Mouse (Mus musculus): ENCODE data around the gene Trim11. TPM values are rescaled to one million over a fixed set of nuclear protein-coding genes. Genes with fewer than 3 reads are reported as not detected.
"Not testable (repeated sequence)": the region's sequence is repeated elsewhere in the genome, so short reads cannot be mapped to it uniquely, and the experiment has no call there.

The Trim11 gene
- polyA plus RNA-seq, 1 experiment from 2014 or later, result 22.2 TPM

DNA sequence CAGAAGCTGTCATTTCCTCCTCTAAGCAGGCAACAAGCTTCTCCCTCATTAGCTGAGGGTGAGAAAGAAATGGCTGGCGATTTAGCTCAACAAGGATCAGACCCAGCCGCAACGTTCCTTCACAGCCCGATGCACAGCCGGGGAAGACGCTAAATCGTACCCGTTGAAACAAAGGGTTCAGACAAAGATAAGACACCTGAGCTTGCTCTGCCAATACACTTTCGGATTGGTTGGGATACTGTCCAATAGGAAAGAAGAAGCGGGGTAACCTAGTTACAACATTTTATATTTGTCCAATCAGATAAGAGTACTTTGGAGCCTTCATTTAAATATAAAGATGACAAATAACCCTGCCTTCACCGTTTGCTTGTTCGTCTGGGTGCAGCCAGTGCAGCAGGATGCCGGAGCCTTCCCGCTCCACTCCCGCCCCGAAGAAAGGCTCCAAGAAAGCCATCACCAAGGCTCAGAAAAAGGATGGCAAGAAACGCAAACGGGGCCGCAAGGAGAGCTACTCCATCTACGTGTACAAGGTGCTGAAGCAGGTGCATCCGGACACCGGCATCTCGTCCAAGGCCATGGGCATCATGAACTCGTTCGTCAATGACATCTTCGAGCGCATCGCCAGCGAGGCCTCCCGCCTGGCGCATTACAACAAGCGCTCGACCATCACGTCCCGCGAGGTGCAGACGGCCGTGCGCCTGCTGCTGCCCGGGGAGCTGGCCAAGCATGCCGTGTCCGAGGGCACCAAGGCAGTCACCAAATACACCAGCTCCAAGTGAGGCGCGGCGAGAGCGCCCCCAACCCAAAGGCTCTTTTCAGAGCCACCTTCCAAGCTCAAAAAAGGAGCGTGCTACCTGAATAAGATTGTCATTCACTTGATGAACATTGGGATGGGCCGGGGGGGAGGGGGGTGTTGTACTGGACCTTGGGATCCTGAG lies 29.1 kb upstream of the Trim11 start, which contains the start of gene Hist3h2ba:
Hist3h2ba (plus strand) TSS at position 379 of the 938 bp plus-strand sequence.
- H3K4me3 ChIP-seq (replicated peaks), result peak within 1 kb of the TSS; percentile 57
- H3K4me1 ChIP-seq, result peaks cover 40% of the 10 kb centered on the region
- no peaks in the 10 kb centered on the region for H3K27me3 ChIP-seq (replicated peaks)
- under 1% methylated on average over 48 of the region's 48 CpGs for WGBS
- no peaks in the 10 kb centered on the region for H3K9me3 ChIP-seq (replicated peaks)
- peak within 1 kb of the TSS; percentile 89 for H3K9ac ChIP-seq (replicated peaks)
- H3K27ac ChIP-seq (replicated peaks), result peak within 1 kb of the TSS; percentile 98
- peak within 1 kb of the TSS; percentile 63 for H3K4me2 ChIP-seq
- ATAC-seq (ENCODE audit: low FRiP score), result peak; percentile 91
- no peaks in the 10 kb centered on the region for H3K36me3 ChIP-seq

DNA sequence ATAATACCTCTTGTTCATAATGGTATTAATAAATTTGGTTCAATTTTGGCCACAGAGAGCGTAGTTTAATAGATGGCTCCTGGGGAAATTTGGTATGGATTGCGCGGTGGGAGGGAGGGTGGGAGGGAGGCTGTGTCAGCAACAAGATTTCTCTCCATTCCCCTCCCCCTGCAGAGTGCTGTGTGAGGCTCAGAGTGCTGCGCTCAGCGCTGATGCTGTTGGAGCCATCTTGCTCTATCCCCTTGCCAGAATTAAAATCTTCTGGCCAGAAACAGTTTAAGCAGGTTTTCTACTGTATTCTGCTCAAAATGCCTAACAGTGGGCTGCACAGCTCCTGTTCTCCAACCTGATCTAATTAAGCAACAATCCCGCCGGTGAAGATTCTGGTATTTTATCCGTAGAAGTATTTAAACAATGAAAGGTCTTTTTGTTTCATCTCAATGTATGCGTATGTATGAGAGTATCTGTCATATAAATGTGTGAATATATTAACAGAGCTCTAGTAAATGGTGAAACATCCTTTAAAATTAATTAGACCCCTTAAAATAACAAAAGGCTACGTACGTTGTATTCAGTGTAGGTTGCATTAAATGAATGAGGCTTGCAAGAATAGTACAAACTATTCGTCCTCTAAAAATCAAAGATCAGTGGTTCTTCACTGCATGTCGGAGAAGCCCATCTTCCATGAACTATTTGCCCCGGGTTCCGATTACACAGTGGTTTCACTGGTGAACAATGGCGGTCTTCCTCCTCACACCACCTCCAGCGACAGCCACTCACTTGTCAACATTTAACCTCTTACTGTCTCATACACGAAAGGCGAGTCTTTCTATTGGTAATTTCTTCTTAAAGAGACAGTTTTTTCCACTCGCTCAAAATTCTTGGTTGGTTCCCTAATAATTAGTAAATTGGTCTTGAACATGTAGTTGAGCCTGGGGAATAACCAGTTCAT lies 28.1 kb upstream of the Trim11 start:
- 1% methylated on average over 20 of the region's 20 CpGs for WGBS
- peak; percentile 62 for ATAC-seq (ENCODE audit: low FRiP score)
- Histone ChIP-seq H3K4me1 (peaks cover 35% of the 10 kb centered on the region), H3K36me3 (no peaks in the 10 kb centered on the region), H3K9me3 (replicated peaks) (no peaks in the 10 kb centered on the region), H3K9ac (replicated peaks) (peak overlapping the region; percentile 89), H3K4me2 (peak overlapping the region; percentile 63), H3K27me3 (replicated peaks) (no peaks in the 10 kb centered on the region), H3K27ac (replicated peaks) (peak overlapping the region; percentile 98), H3K4me3 (replicated peaks) (peak overlapping the region; percentile 57)

DNA sequence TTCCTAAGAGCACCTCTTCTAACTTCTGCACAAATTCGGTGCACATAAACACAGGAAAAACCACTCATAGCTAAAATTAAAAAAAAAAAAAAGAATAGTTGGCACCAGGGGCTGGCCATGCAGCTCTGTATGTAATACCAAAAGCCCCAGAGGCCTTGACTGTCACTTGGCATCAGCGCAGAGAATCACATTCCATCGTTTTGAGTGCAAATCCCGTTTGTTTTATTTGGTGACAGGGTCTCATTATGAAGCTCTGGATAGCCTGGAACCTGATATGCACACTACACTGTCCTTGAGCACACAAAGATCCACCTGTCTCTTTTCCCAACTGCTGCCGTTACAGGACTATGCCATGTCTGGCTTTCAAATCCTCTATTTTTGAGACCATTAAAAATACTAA lies 26.7 kb upstream of the Trim11 start:
- WGBS, result 50% methylated on average over 5 of the region's 5 CpGs
- Histone ChIP-seq H3K4me1 (peaks cover 37% of the 10 kb centered on the region), H3K9me3 (replicated peaks) (no peaks in the 10 kb centered on the region), H3K4me2 (peak overlapping the region; percentile 63), H3K36me3 (no peaks in the 10 kb centered on the region), H3K27me3 (replicated peaks) (no peaks in the 10 kb centered on the region), H3K9ac (replicated peaks) (peak overlapping the region; percentile 89), H3K4me3 (replicated peaks) (0 out of 2 replicates have a peak overlapping the region, but pooled peaks have one; percentile 57), H3K27ac (replicated peaks) (peak overlapping the region; percentile 98)
- no peak for ATAC-seq (ENCODE audit: low FRiP score)

DNA sequence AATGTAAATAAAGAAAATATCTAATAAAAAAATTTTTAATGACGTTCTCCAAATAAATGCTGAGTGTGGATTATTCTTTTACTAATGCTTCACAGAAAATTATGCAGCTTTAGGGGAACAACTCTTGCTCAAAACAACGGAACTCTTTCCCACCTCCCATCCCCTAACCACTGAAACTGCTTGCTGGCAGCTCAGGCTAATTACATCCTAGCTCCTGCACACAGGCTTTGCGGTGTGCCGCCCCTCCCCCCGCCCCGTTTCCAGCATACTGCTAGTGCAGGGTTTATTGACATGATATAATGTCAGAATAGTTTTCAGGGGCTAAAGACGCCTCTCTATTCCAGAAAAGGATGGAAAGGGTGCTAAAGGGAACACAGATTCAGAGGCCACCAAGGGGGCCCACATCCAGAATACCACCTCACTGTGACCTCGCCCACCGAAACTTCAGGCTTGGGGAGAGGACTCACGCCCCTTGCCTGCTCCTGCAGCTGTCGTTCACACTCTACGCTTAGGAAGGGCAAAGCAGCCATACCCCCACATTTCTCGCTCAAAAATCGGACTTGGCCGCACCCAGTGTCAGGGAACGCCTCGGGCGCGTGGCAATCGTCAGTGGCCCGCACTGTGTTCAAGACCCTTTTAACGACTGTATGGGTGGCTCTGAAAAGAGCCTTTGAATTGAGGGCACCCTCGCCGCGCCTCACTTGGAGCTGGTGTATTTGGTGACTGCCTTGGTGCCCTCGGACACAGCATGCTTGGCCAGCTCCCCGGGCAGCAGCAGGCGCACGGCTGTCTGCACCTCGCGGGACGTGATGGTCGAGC lies 24.3 kb upstream of the Trim11 start:
- no peaks in the 10 kb centered on the region for H3K27me3 ChIP-seq (replicated peaks)
- H3K27ac ChIP-seq (replicated peaks), result peak overlapping the region; percentile 99
- ATAC-seq (ENCODE audit: low FRiP score), result peak; percentile 29
- H3K36me3 ChIP-seq, result no peaks in the 10 kb centered on the region
- peaks cover 48% of the 10 kb centered on the region for H3K4me1 ChIP-seq
- peak overlapping the region; percentile 79 for H3K9ac ChIP-seq (replicated peaks)
- WGBS, result under 1% methylated on average over 33 of the region's 33 CpGs
- H3K4me3 ChIP-seq (replicated peaks), result peak overlapping the region; percentile 75
- H3K4me2 ChIP-seq, result peak overlapping the region; percentile 87
- H3K9me3 ChIP-seq (replicated peaks), result no peaks in the 10 kb centered on the region

DNA sequence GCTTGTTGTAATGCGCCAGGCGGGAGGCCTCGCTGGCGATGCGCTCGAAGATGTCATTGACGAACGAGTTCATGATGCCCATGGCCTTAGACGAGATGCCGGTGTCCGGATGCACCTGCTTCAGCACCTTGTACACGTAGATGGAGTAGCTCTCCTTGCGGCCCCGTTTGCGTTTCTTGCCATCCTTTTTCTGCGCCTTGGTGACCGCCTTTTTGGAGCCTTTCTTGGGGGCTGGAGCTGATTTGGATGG lies 23.8 kb upstream of the Trim11 start:
- not testable (repeated sequence) for H3K27me3 ChIP-seq (replicated peaks); H3K9me3 ChIP-seq (replicated peaks); H3K36me3 ChIP-seq; ATAC-seq (ENCODE audit: low FRiP score)
- Histone ChIP-seq H3K9ac (replicated peaks) (peak overlapping the region; percentile 79), H3K4me3 (replicated peaks) (peak overlapping the region; percentile 75), H3K4me2 (peak overlapping the region; percentile 87), H3K27ac (replicated peaks) (peak overlapping the region; percentile 99), H3K4me1 (peaks cover 52% of the 10 kb centered on the region)
- WGBS, result 0% methylated on average over 17 of the region's 17 CpGs

- WGBS, result under 1% methylated on average over 49 of the region's 49 CpGs
- H3K9me3 ChIP-seq (replicated peaks), result no peaks in the 10 kb centered on the region
These were observed 23.3 kb upstream of the Trim11 start, which contains the start of the genes Hist3h2a and Trim17 for GRCm38 (mm10) chr11:58954420-58955142. Hist3h2a (plus strand) TSS chr11:58954685. Trim17 (plus strand) TSS chr11:58954685.

GRCm38 (mm10) chr11:58955143-58955867 lies 22.6 kb upstream of the Trim11 start:
- H3K9me3 ChIP-seq (replicated peaks), result no peaks in the 10 kb centered on the region
- ATAC-seq (ENCODE audit: low FRiP score), result no peak; the same call in none of the 2 replicates
- H3K4me1 ChIP-seq, result peaks cover 65% of the 10 kb centered on the region

More at GRCm38 (mm10) chr11:58954420-58955142, 23.3 kb upstream of the Trim11 start, which contains the start of the genes Hist3h2a and Trim17:
- peak; percentile 92 for ATAC-seq (ENCODE audit: low FRiP score)
- Histone ChIP-seq H3K4me3 (replicated peaks) (peak within 1 kb of the TSS; percentile 75), H3K36me3 (no peaks in the 10 kb centered on the region), H3K9ac (replicated peaks) (peak within 1 kb of the TSS; percentile 94), H3K27me3 (replicated peaks) (no peaks in the 10 kb centered on the region), H3K27ac (replicated peaks) (peak within 1 kb of the TSS; percentile 99), H3K4me2 (peak within 1 kb of the TSS; percentile 87), H3K4me1 (peaks cover 57% of the 10 kb centered on the region)

GRCm38 (mm10) chr11:58955868-58956257 lies 22.0 kb upstream of the Trim11 start:
- Histone ChIP-seq H3K4me1 (peaks cover 63% of the 10 kb centered on the region), H3K27me3 (replicated peaks) (no peaks in the 10 kb centered on the region), H3K4me3 (replicated peaks) (peak overlapping the region; percentile 75), H3K36me3 (no peaks in the 10 kb centered on the region), H3K27ac (replicated peaks) (peak overlapping the region; percentile 99), H3K9me3 (replicated peaks) (no peaks in the 10 kb centered on the region), H3K4me2 (peak overlapping the region; percentile 87), H3K9ac (replicated peaks) (peak overlapping the region; percentile 94)
- WGBS, result 15% methylated on average over 8 of the region's 8 CpGs
- ATAC-seq (ENCODE audit: low FRiP score), result no peak

More at GRCm38 (mm10) chr11:58955143-58955867, 22.6 kb upstream of the Trim11 start:
- Histone ChIP-seq H3K4me3 (replicated peaks) (peak overlapping the region; percentile 75), H3K4me2 (peak overlapping the region; percentile 87), H3K27ac (replicated peaks) (peak overlapping the region; percentile 99), H3K36me3 (no peaks in the 10 kb centered on the region), H3K27me3 (replicated peaks) (no peaks in the 10 kb centered on the region), H3K9ac (replicated peaks) (peak overlapping the region; percentile 94)
- under 1% methylated on average over 20 of the region's 20 CpGs for WGBS

DNA sequence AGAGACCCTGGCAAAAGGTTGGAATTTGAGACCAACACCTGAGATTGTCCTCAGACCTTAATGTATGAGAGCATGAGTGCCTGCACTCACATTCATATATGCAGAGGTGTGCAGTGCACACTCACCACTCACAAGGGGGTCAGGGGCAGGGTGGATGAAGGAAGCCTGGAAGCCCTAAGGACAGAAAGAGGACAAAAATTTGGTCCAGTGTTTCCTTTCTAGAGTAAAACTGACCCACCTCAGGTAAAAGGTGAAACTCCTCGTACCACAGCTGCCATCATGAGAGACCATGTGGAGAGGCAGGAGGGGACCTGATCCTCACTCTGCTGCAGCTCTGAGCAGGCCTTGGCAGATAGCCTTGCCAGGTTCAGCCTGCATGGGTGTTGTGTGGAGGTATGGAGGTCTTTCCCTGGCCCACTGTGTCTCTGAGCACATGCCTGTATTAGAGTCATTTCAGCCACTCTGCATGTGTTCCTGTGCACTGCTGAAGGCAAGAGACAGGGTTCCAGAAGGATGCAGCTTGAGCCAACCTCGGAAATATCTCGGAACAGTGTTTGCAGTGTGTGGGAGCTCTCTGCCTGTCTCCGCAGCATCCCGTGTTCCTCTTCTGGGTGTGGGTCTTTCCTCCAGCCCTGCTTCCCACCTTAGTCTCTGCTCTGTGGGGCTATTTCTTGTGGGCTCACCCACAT lies 20.5 kb upstream of the Trim11 start:
- Histone ChIP-seq H3K9ac (replicated peaks) (peak overlapping the region; percentile 94), H3K4me2 (peak overlapping the region; percentile 87), H3K36me3 (no peaks in the 10 kb centered on the region), H3K9me3 (replicated peaks) (no peaks in the 10 kb centered on the region), H3K4me1 (peaks cover 48% of the 10 kb centered on the region), H3K27me3 (replicated peaks) (no peaks in the 10 kb centered on the region), H3K27ac (replicated peaks) (0 out of 2 replicates have a peak overlapping the region, but pooled peaks have one; percentile 28), H3K4me3 (replicated peaks) (peak overlapping the region; percentile 75)
- 82% methylated on average over 5 of the region's 5 CpGs for WGBS
- ATAC-seq (ENCODE audit: low FRiP score), result no peak
